Mouse (Mus musculus): ENCODE results near the gene Nos3.

- TF ChIP-seq CTCF (IDR thresholded peaks at IDR 0.05; ENCODE audit: low read depth, low read length), result no peak
- TF ChIP-seq POLR2AphosphoS5 (IDR thresholded peaks at IDR 0.05; ENCODE audit: insufficient replicate concordance, low read depth, low read length), result no peak
- TF ChIP-seq GATA2 (IDR thresholded peaks at IDR 0.05; ENCODE audit: borderline replicate concordance, low read depth, low read length), result no peak
Measured at GRCm38 (mm10) chr5:24424861-24425411, 60.3 kb downstream of the Nos3 start.
